12 mouse cellular contexts compared by ENCODE assay signal in the genomic region with DNA sequence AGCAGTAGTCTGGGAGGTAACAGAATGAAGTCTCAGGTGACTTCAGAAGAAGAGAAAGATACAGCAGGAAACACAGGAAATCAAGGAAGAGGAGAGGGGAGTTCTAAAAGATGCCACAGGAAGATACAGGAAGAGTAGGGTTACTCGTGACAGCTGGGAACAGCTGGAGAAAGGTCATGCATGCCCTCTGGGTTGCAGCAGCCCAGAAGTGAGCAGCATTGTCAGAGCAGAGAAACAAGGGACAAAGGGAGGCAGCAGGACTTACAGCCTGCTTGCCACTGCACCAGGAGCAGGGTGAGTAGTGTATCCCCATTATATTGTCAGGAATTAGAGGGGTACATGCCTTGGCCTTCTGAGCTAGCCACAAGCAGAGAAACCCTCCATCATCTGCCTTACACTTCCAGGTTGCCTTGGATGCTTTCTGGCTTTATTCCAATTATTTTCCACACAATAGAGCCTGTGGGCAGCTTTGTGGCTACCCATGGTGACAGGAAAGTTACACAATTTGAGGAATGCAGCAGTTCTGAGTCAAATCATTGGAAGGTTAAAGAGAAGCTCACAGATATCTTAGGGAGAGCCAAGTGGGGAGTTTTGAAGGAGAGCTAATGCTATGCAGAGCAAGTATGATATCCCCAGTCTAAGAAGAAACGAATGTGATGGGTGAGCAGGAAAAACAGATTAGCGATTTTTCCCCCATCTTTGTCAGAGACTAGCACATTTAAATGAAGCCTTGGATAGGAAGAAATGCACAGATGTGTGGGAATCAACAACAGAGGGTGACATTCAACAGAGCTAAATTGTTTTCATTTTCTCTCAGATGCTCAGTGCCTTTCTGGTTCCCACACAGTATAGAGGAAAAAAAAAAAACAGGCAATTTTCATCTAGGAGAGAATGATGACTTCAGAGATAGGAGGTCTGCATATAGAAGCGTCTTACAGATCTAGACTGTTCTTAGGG.
DNase-seq lines count a peak whose midpoint lies in the region; ATAC-seq lines count a peak whose summit lies in the region.
"Had no signal": no experiment of that assay in that cellular context is flagged by ENCODE, and none has a peak within 500 bp of the region (broad histone marks: within the 10 kb centered on the region; RNA-seq: fewer than 3 reads in every experiment).

No protein-coding gene starts in this region.

- no peaks in the 10 kb centered on the region for H3K27me3 ChIP-seq in forebrain, embryonic 11.5 days (ENCODE audit: control insufficient read depth, insufficient read depth, low read length)
- no peaks in the 10 kb centered on the region for H3K27me3 ChIP-seq in forebrain, embryonic 12.5 days
- no peaks in the 10 kb centered on the region for H3K27me3 ChIP-seq in neural tube, embryonic 14.5 days (ENCODE audit: control insufficient read depth, insufficient read depth, low read length)
- no peaks in the 10 kb centered on the region for H3K27me3 ChIP-seq in neural tube, embryonic 15.5 days (replicated peaks)
- H3K27me3 ChIP-seq in kidney, embryonic 14.5 days (ENCODE audit: control insufficient read depth, insufficient read depth, low read length), result no peaks in the 10 kb centered on the region
- H3K27me3 ChIP-seq: heart, embryonic 12.5 days had no signal

- no peak for DNase-seq in forebrain, embryonic 11.5 days (ENCODE audit: low spot score)
- DNase-seq in layer of hippocampus, postnatal 36 days, result peak; percentile 19 to 33
- DNase-seq in kidney, postnatal 36 days, result no peak
- no peak for DNase-seq in cerebellum, adult 11-12 months
- DNase-seq: liver, postnatal 0 days; thymus, postnatal 36 days had no signal

- H3K4me1 ChIP-seq in forebrain, embryonic 11.5 days (replicated peaks; ENCODE audit: control insufficient read depth, insufficient read depth, low read length), result no peaks in the 10 kb centered on the region; the same call in 1 of the 2 replicates
- peaks cover 13% of the 10 kb centered on the region; the same call in 1 of the 2 replicates for H3K4me1 ChIP-seq in forebrain, embryonic 12.5 days
- H3K4me1 ChIP-seq in neural tube, embryonic 14.5 days (ENCODE audit: control insufficient read depth, insufficient read depth, low read length), result peaks cover 2% of the 10 kb centered on the region; the same call in 1 of the 2 replicates
- 0 out of 2 replicates have a peak, but pooled peaks cover 6% of the 10 kb centered on the region for H3K4me1 ChIP-seq in neural tube, embryonic 15.5 days
- H3K4me1 ChIP-seq in kidney, embryonic 14.5 days (ENCODE audit: control insufficient read depth, insufficient read depth, low read length), result no peaks in the 10 kb centered on the region
- H3K4me1 ChIP-seq: heart, embryonic 12.5 days had no signal

- WGBS in forebrain, embryonic 11.5 days, result 35% methylated on average over 4 of the region's 4 CpGs
- 30% methylated on average over 4 of the region's 4 CpGs for WGBS in forebrain, embryonic 12.5 days
- 52% methylated on average over 4 of the region's 4 CpGs for WGBS in neural tube, embryonic 14.5 days
- WGBS in neural tube, embryonic 15.5 days, result 45% methylated on average over 4 of the region's 4 CpGs
- WGBS in kidney, embryonic 14.5 days, result 47% methylated on average over 4 of the region's 4 CpGs

- H3K4me2 ChIP-seq in forebrain, embryonic 11.5 days (ENCODE audit: low read depth, low read length, severe bottlenecking), result no peak overlapping the region
- no peak overlapping the region for H3K4me2 ChIP-seq in forebrain, embryonic 12.5 days
- no peak overlapping the region for H3K4me2 ChIP-seq in neural tube, embryonic 14.5 days (ENCODE audit: low read depth, low read length)
- H3K4me2 ChIP-seq in neural tube, embryonic 15.5 days, result no peak overlapping the region
- H3K4me2 ChIP-seq in kidney, embryonic 14.5 days (replicated peaks; ENCODE audit: low read depth, low read length), result no peak overlapping the region
- H3K4me2 ChIP-seq: heart, embryonic 12.5 days had no signal

- peak; percentile 65 for ATAC-seq in forebrain, embryonic 11.5 days (replicated peaks; ENCODE audit: low FRiP score)
- ATAC-seq in forebrain, embryonic 12.5 days (ENCODE audit: low FRiP score), result no peak; the same call in 1 of the 2 replicates
- ATAC-seq in neural tube, embryonic 14.5 days (ENCODE audit: low read depth), result peak; percentile 28; the same call in 1 of the 2 replicates
- no peak for ATAC-seq in neural tube, embryonic 15.5 days (ENCODE audit: low FRiP score)
- no peak for ATAC-seq in kidney, embryonic 14.5 days (ENCODE audit: low FRiP score, low TSS enrichment)
- ATAC-seq: liver, postnatal 0 days; Patski had no signal

- no peak overlapping the region for H3K27ac ChIP-seq in forebrain, embryonic 11.5 days (ENCODE audit: low read depth, low read length)
- no peak overlapping the region for H3K27ac ChIP-seq in forebrain, embryonic 12.5 days
- no peak overlapping the region for H3K27ac ChIP-seq in neural tube, embryonic 14.5 days (ENCODE audit: low read depth, low read length)
- no peak overlapping the region; the same call in 1 of the 2 replicates for H3K27ac ChIP-seq in neural tube, embryonic 15.5 days (replicated peaks)
- no peak overlapping the region for H3K27ac ChIP-seq in kidney, embryonic 14.5 days (ENCODE audit: low read depth, low read length)

- H3K4me3 ChIP-seq in forebrain, embryonic 11.5 days (ENCODE audit: low read depth, low read length), result no peak overlapping the region
- no peak overlapping the region for H3K4me3 ChIP-seq in forebrain, embryonic 12.5 days (replicated peaks)
- H3K4me3 ChIP-seq in neural tube, embryonic 14.5 days (ENCODE audit: low read depth, low read length), result no peak overlapping the region
- no peak overlapping the region for H3K4me3 ChIP-seq in neural tube, embryonic 15.5 days (replicated peaks)
- no peak overlapping the region for H3K4me3 ChIP-seq in kidney, embryonic 14.5 days (ENCODE audit: low read length)
- H3K4me3 ChIP-seq: heart, embryonic 12.5 days had no signal

- no peaks in the 10 kb centered on the region for H3K36me3 ChIP-seq in forebrain, embryonic 11.5 days (ENCODE audit: control insufficient read depth, insufficient read depth, low read length)
- no peaks in the 10 kb centered on the region for H3K36me3 ChIP-seq in forebrain, embryonic 12.5 days (replicated peaks)
- no peaks in the 10 kb centered on the region for H3K36me3 ChIP-seq in neural tube, embryonic 14.5 days (ENCODE audit: control insufficient read depth, insufficient read depth, low read length)
- H3K36me3 ChIP-seq in neural tube, embryonic 15.5 days, result no peaks in the 10 kb centered on the region
- no peaks in the 10 kb centered on the region for H3K36me3 ChIP-seq in kidney, embryonic 14.5 days (ENCODE audit: control insufficient read depth, insufficient read depth, low read length)
- H3K36me3 ChIP-seq: heart, embryonic 12.5 days had no signal

- no peaks in the 10 kb centered on the region for H3K9me3 ChIP-seq in forebrain, embryonic 11.5 days (ENCODE audit: control insufficient read depth, low read length)
- H3K9me3 ChIP-seq in forebrain, embryonic 12.5 days, result no peaks in the 10 kb centered on the region
- no peaks in the 10 kb centered on the region for H3K9me3 ChIP-seq in neural tube, embryonic 14.5 days (ENCODE audit: control insufficient read depth, low read length)
- no peaks in the 10 kb centered on the region for H3K9me3 ChIP-seq in neural tube, embryonic 15.5 days (replicated peaks)
- no peaks in the 10 kb centered on the region for H3K9me3 ChIP-seq in kidney, embryonic 14.5 days (ENCODE audit: control insufficient read depth, low read length)
- H3K9me3 ChIP-seq: heart, embryonic 12.5 days had no signal

- H3K9ac ChIP-seq in forebrain, embryonic 11.5 days (ENCODE audit: low read length), result no peak overlapping the region
- H3K9ac ChIP-seq in forebrain, embryonic 12.5 days, result no peak overlapping the region
- no peak overlapping the region for H3K9ac ChIP-seq in neural tube, embryonic 14.5 days (replicated peaks; ENCODE audit: low read depth, low read length)
- H3K9ac ChIP-seq in neural tube, embryonic 15.5 days (replicated peaks), result no peak overlapping the region
- H3K9ac ChIP-seq in kidney, embryonic 14.5 days (ENCODE audit: low read depth, low read length), result no peak overlapping the region
- H3K9ac ChIP-seq: heart, embryonic 12.5 days; liver, postnatal 0 days had no signal

Comparison
In these comparisons a context has a peak if more than half of its experiments do, and no peak if none do; other contexts are left out.
1. ATAC-seq: peak in forebrain, embryonic 11.5 days (single experiment) and neural tube, embryonic 14.5 days (single experiment); none in forebrain, embryonic 12.5 days (single experiment), neural tube, embryonic 15.5 days (single experiment) and kidney, embryonic 14.5 days (single experiment).
2. DNase-seq: peak in layer of hippocampus, postnatal 36 days (2 of 2); none in forebrain, embryonic 11.5 days (single experiment), kidney, postnatal 36 days (0 of 2) and cerebellum, adult 11-12 months (single experiment).